Mouse (Mus musculus) cortical plate, adult 2 months (tissue): Measurements from ENCODE around the gene Gm42417.

Experiments used
- CTCF ChIP-seq: fragments of 200-500 bp; IDR thresholded peaks from 2 replicates; pipeline ENCODE4 v1.5.1; 2011; ENCODE audit warnings: mild to moderate bottlenecking, control low read depth, low read length; ENCODE audit not compliant: insufficient read depth; ENCODE audit errors: extremely low read depth
- POLR2A ChIP-seq: fragments of 200-500 bp; IDR thresholded peaks from 2 replicates; pipeline ENCODE4 v1.6.1; 2011; ENCODE audit warnings: mild to moderate bottlenecking, low read length, control low read depth; ENCODE audit not compliant: insufficient read depth; ENCODE audit errors: extremely low read depth

DNA sequence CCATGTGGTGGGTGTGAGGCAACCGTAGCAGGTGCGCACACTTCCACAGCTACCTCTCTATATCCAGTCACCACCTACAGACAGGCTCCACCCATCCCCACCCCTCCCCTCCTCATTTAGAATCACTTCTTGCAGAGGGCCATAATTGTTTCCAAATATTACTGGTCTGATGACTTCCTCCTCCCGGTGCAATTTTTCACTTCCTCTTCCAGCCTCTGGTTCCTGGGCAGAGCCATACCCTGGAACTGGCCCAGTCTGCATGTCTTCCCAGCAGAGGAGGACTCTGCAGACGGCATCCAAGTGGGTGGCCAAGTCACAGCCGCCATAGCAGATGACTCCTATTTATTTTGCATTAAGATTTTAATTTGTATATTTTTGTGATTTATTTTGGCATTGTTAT is 31.0 kb downstream of the Gm42417 start:
- TF ChIP-seq CTCF, result no peak
- TF ChIP-seq POLR2A, result no peak
